Comparison of ENCODE assay signal across 11 mouse cellular contexts in the genomic region with DNA sequence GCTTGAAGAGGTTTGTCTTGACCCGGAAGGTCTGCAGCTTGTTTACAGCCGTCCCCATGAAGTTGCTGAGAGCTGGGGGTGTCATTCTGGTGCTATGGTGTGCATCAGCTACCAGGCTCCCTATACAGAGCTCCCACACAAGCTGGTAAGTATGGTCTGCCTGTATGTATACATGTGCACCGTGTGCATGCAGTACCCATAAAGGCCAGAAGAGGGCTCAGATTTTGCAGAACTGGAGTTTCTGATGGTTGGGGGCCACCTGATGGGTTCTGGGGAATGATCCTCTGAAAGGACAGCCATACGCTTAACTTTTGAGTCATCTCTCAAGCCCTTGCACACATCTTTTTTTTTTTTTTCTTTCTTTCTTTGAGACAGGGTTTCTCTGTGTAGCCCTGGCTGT. TPM values are rescaled to one million over a fixed set of nuclear protein-coding genes. Genes with fewer than 3 reads are reported as not detected.
DNase-seq lines count a peak whose midpoint lies in the region; TF ChIP-seq lines count a peak whose summit lies in the region.
"Had no signal": no experiment of that assay in that cellular context is flagged by ENCODE, and none has a peak within 500 bp of the region (broad histone marks: within the 10 kb centered on the region; RNA-seq: fewer than 3 reads in every experiment).

No protein-coding gene starts in this region.

- H3K4me3 ChIP-seq in kidney, adult 2 months (ENCODE audit: insufficient read depth, low read depth, low read length): no peak overlapping the region
- H3K4me3 ChIP-seq in thymus, adult 2 months (ENCODE audit: control insufficient read depth, insufficient read depth, low read length): no peak overlapping the region
- H3K4me3 ChIP-seq: forebrain, embryonic 13.5 days had no signal

- no peaks in the 10 kb centered on the region for H3K27me3 ChIP-seq in kidney, adult 2 months (replicated peaks; ENCODE audit: control insufficient read depth, insufficient read depth, low read length)
- no peaks in the 10 kb centered on the region for H3K27me3 ChIP-seq in thymus, adult 2 months (ENCODE audit: control insufficient read depth, insufficient read depth, low read length)
- H3K27me3 ChIP-seq: forebrain, embryonic 13.5 days had no signal

- no peaks in the 10 kb centered on the region; the same call in 1 of the 2 replicates for H3K4me1 ChIP-seq in kidney, adult 2 months (ENCODE audit: control insufficient read depth, insufficient read depth, low read length)
- peaks cover 8% of the 10 kb centered on the region for H3K4me1 ChIP-seq in thymus, adult 2 months (replicated peaks; ENCODE audit: control insufficient read depth, insufficient read depth, low read length)

- TF ChIP-seq POLR2A in kidney, adult 2 months (IDR thresholded peaks at IDR 0.05; ENCODE audit: low read depth, low read length): no peak
- no peak for TF ChIP-seq POLR2A in thymus, adult 2 months (IDR thresholded peaks at IDR 0.05; ENCODE audit: control insufficient read depth, extremely low read depth, insufficient read depth, low read length, poor library complexity)

- DNase-seq in kidney, adult 2 months: no peak
- no peak for DNase-seq in kidney, adult 18-20 months
- DNase-seq in thymus, postnatal 0 days (ENCODE audit: low spot score): peak; percentile 32
- DNase-seq in thymus, adult 2 months: no peak
- peak; percentile 43 for DNase-seq in WW6 (ENCODE audit: low read depth, low spot score)
- no peak for DNase-seq in adrenal gland, postnatal 36 days
- DNase-seq in adrenal gland, postnatal 14 days: no peak
- DNase-seq: adrenal gland, adult 2 months had no signal

- H3K27ac ChIP-seq in kidney, adult 2 months (ENCODE audit: insufficient read depth, low read depth, low read length): no peak overlapping the region
- no peak overlapping the region for H3K27ac ChIP-seq in thymus, adult 2 months (ENCODE audit: control insufficient read depth, insufficient read depth, low read length)
- H3K27ac ChIP-seq: forebrain, embryonic 13.5 days had no signal

- TF ChIP-seq CTCF in kidney, adult 2 months (conservative IDR thresholded peaks at IDR 0.05; ENCODE audit: insufficient read depth, insufficient read length, low read depth, low read length): 0 out of 2 replicates have a peak, but pooled peaks have one; percentile 19
- no peak for TF ChIP-seq CTCF in thymus, adult 2 months (IDR thresholded peaks at IDR 0.05; ENCODE audit: borderline replicate concordance, control insufficient read depth, extremely low read depth, insufficient read depth, low read length, poor library complexity)

- no peaks in the 10 kb centered on the region for H3K36me3 ChIP-seq in kidney, adult 2 months (ENCODE audit: control insufficient read depth, insufficient read depth, low read length)
- H3K36me3 ChIP-seq in thymus, adult 2 months (ENCODE audit: control insufficient read depth, insufficient read depth, low read length): peaks cover 5% of the 10 kb centered on the region

- 93% methylated on average over 4 of the region's 4 CpGs for WGBS in kidney, adult 2 months
- 95% methylated on average over 4 of the region's 4 CpGs for WGBS in thymus, adult 2 months

RNA-seq across cellular contexts. Expression of a gene that starts 2.4 kb away (rescaled TPM):
- polyA plus RNA-seq in kidney, adult 2 months (2012; rRNA removed): 2.6 and 2.9 TPM in 2 replicates
- polyA plus RNA-seq in thymus, postnatal 0 days (2015; fragmentation: Nextera tagmentation; extraction: Ambion mirVana): 2.1 TPM in 2 replicates
- polyA plus RNA-seq in thymus, adult 2 months (2012; rRNA removed): 3.8 and 4.2 TPM in 2 replicates
- total RNA-seq in adrenal gland, postnatal 36 days (2021): 1 to 10 TPM; 1.5 to 2.8 TPM
- total RNA-seq in adrenal gland, postnatal 14 days (2021): 2.9 and 4.0 TPM in 2 replicates
- total RNA-seq: common myeloid progenitor, adult 5-6 weeks had no signal

RNA-seq across cellular contexts. Expression of a gene that starts 2.5 kb away (rescaled TPM):
- 327 and 345 TPM in 2 replicates for polyA plus RNA-seq in kidney, adult 2 months (2012; rRNA removed)
- 175 and 186 TPM in 2 replicates for polyA plus RNA-seq in thymus, postnatal 0 days (2015; fragmentation: Nextera tagmentation; extraction: Ambion mirVana)
- polyA plus RNA-seq in thymus, adult 2 months (2012; rRNA removed): 273 and 293 TPM in 2 replicates
- total RNA-seq in adrenal gland, postnatal 36 days (2021): 100 to 1,000 TPM; 235 to 250 TPM
- total RNA-seq in adrenal gland, postnatal 14 days (2021): 179 and 180 TPM in 2 replicates

RNA-seq across cellular contexts. Expression of a gene that starts 47.4 kb away (rescaled TPM):
- polyA plus RNA-seq in kidney, adult 2 months (2012; rRNA removed): 0.38 and 0.67 TPM in 2 replicates
- 0.04 and 0.07 TPM in 2 replicates for polyA plus RNA-seq in thymus, postnatal 0 days (2015; fragmentation: Nextera tagmentation; extraction: Ambion mirVana)
- 0.08 and 0.22 TPM in 2 replicates for polyA plus RNA-seq in thymus, adult 2 months (2012; rRNA removed)
- total RNA-seq in adrenal gland, postnatal 36 days (2021): not detected
- total RNA-seq in adrenal gland, postnatal 14 days (2021): not detected in 2 replicates
- total RNA-seq: adrenal gland, adult 2 months; common myeloid progenitor, adult 5-6 weeks; left cerebral cortex, postnatal 36 days had no signal
- polyA plus RNA-seq: adrenal gland, adult 2 months; forebrain, embryonic 13.5 days had no signal

RNA-seq across cellular contexts. Expression of a gene that starts 49.1 kb away (rescaled TPM):
- polyA plus RNA-seq in kidney, adult 2 months (2012; rRNA removed): 6.6 and 6.9 TPM in 2 replicates
- 16.6 and 23.4 TPM in 2 replicates for polyA plus RNA-seq in thymus, postnatal 0 days (2015; fragmentation: Nextera tagmentation; extraction: Ambion mirVana)
- 31.6 and 36.7 TPM in 2 replicates for polyA plus RNA-seq in thymus, adult 2 months (2012; rRNA removed)
- 10 to 100 TPM; 11.5 to 11.9 TPM for total RNA-seq in adrenal gland, postnatal 36 days (2021)
- total RNA-seq in adrenal gland, postnatal 14 days (2021): 13.1 and 14.9 TPM in 2 replicates

RNA-seq across cellular contexts. Expression of a gene that starts 59.6 kb away (rescaled TPM):
- 3.3 and 3.6 TPM in 2 replicates for polyA plus RNA-seq in kidney, adult 2 months (2012; rRNA removed)
- 0.90 and 0.98 TPM in 2 replicates for polyA plus RNA-seq in thymus, postnatal 0 days (2015; fragmentation: Nextera tagmentation; extraction: Ambion mirVana)
- polyA plus RNA-seq in thymus, adult 2 months (2012; rRNA removed): 2.8 and 3.8 TPM in 2 replicates
- total RNA-seq in adrenal gland, postnatal 36 days (2021): 1 to 10 TPM; 2.5 to 3.7 TPM
- 4.2 and 6.0 TPM in 2 replicates for total RNA-seq in adrenal gland, postnatal 14 days (2021)

Comparison
In these comparisons a context has a peak if more than half of its experiments do, and no peak if none do; other contexts are left out.
1. DNase-seq: peak in thymus, postnatal 0 days (single experiment) and WW6 (single experiment); none in kidney, adult 2 months (single experiment), kidney, adult 18-20 months (single experiment), thymus, adult 2 months (single experiment), adrenal gland, postnatal 36 days (0 of 2) and adrenal gland, postnatal 14 days (single experiment).